Comparison of ENCODE assay signal across 9 mouse cellular contexts in the genomic region with DNA sequence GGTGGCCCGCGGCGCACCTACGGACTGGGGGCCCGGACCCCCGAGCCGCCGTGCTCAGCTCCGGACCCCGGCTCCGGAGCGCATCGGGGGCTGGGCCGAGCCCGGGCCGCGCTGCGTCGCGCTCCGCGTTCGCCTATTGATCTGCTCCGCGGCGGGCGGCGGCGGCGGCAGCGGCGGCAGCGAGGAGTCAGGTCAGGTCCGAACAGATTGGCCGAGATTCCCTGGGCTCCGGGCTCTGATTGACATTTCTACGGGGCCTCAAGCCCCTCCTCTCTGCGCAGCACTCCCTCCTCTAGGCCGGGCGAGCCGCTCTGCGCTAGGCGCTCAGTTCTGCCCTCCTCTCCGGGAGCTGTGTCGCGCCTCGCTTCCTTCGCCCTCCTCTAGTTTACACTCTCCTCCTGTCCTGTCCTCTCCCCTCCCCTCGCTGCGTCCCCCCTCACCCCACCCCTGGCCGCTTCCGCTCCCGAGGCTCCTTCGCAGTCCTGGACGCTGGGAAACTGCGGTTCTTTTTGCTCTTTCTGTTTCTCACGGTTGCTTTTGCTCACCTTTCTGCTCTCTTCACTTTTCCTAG. TPM values are rescaled to one million over a fixed set of nuclear protein-coding genes. Genes with fewer than 3 reads are reported as not detected.
DNase-seq lines count a peak whose midpoint lies in the region; ATAC-seq lines count a peak whose summit lies in the region.
"Had no signal": no experiment of that assay in that cellular context is flagged by ENCODE, and none has a peak within 500 bp of the region (broad histone marks: within the 10 kb centered on the region; RNA-seq: fewer than 3 reads in every experiment).

No protein-coding gene starts in this region.

- DNase-seq in right cerebral cortex, postnatal 25 days = peak; percentile 19
- no peak for DNase-seq in right cerebral cortex, adult 18-20 months
- DNase-seq in embryo, embryonic 11 days = peak; percentile 92
- DNase-seq in heart, embryonic 10.5 days (ENCODE audit: low spot score) = peak; percentile 89
- peak; percentile 75 for DNase-seq in lung, postnatal 10 days
- DNase-seq in spleen, adult 18-20 months = no peak

- H3K9ac ChIP-seq in kidney, embryonic 14.5 days (ENCODE audit: low read depth, low read length) = peak overlapping the region; percentile 70
- H3K9ac ChIP-seq in stomach, embryonic 15.5 days = peak overlapping the region; percentile 39; the same call in 1 of the 2 replicates

- H3K27me3 ChIP-seq in heart, embryonic 10.5 days (ENCODE audit: insufficient read depth, poor library complexity, severe bottlenecking) = peaks cover 83% of the 10 kb centered on the region
- peaks cover 87% of the 10 kb centered on the region for H3K27me3 ChIP-seq in kidney, embryonic 14.5 days (ENCODE audit: control insufficient read depth, insufficient read depth, low read length)
- H3K27me3 ChIP-seq in stomach, embryonic 15.5 days (replicated peaks) = peaks cover 95% of the 10 kb centered on the region

- peak overlapping the region; percentile 80 for H3K4me3 ChIP-seq in heart, embryonic 10.5 days
- peak overlapping the region; percentile 63 for H3K4me3 ChIP-seq in kidney, embryonic 14.5 days (ENCODE audit: low read length)
- H3K4me3 ChIP-seq in stomach, embryonic 15.5 days (replicated peaks) = peak overlapping the region; percentile 55

- ATAC-seq in kidney, embryonic 14.5 days (ENCODE audit: low FRiP score, low TSS enrichment) = peak; percentile 84
- peak; percentile 73 for ATAC-seq in stomach, embryonic 15.5 days (ENCODE audit: insufficient read depth, low FRiP score, low read depth)

- H3K4me1 ChIP-seq in heart, embryonic 10.5 days = peaks cover 69% of the 10 kb centered on the region
- H3K4me1 ChIP-seq in kidney, embryonic 14.5 days (ENCODE audit: control insufficient read depth, insufficient read depth, low read length) = peaks cover 31% of the 10 kb centered on the region
- H3K4me1 ChIP-seq in stomach, embryonic 15.5 days = peaks cover 51% of the 10 kb centered on the region

- H3K9me3 ChIP-seq in heart, embryonic 10.5 days = no peaks in the 10 kb centered on the region
- no peaks in the 10 kb centered on the region for H3K9me3 ChIP-seq in kidney, embryonic 14.5 days (ENCODE audit: control insufficient read depth, low read length)
- no peaks in the 10 kb centered on the region for H3K9me3 ChIP-seq in stomach, embryonic 15.5 days

- peak overlapping the region; percentile 91 for H3K27ac ChIP-seq in heart, embryonic 10.5 days
- peak overlapping the region; percentile 89 for H3K27ac ChIP-seq in kidney, embryonic 14.5 days (ENCODE audit: low read depth, low read length)
- peak overlapping the region; percentile 71 for H3K27ac ChIP-seq in stomach, embryonic 15.5 days

- H3K36me3 ChIP-seq in heart, embryonic 10.5 days = peaks cover 14% of the 10 kb centered on the region; the same call in 1 of the 2 replicates
- no peaks in the 10 kb centered on the region for H3K36me3 ChIP-seq in kidney, embryonic 14.5 days (ENCODE audit: control insufficient read depth, insufficient read depth, low read length)
- no peaks in the 10 kb centered on the region for H3K36me3 ChIP-seq in stomach, embryonic 15.5 days
- H3K36me3 ChIP-seq: G1E had no signal

- WGBS in heart, embryonic 10.5 days = under 1% methylated on average over 51 of the region's 57 CpGs
- 0% methylated on average over 52 of the region's 57 CpGs for WGBS in kidney, embryonic 14.5 days
- under 1% methylated on average over 56 of the region's 57 CpGs for WGBS in stomach, embryonic 15.5 days

- H3K4me2 ChIP-seq in kidney, embryonic 14.5 days (replicated peaks; ENCODE audit: low read depth, low read length) = peak overlapping the region; percentile 88
- peak overlapping the region; percentile 86 for H3K4me2 ChIP-seq in stomach, embryonic 15.5 days

RNA-seq across cellular contexts. Expression of a gene that starts 0.5 kb away (rescaled TPM):
- 13.5 and 13.6 TPM in 2 replicates for polyA plus RNA-seq in heart, embryonic 10.5 days (2016; fragmentation: Nextera tagmentation; extraction: Ambion mirVana)
- polyA plus RNA-seq in kidney, embryonic 14.5 days (2014; fragmentation: Nextera tagmentation; extraction: Ambion mirVana) = 11.8 and 13.7 TPM in 2 replicates
- polyA plus RNA-seq in stomach, embryonic 15.5 days (2015; fragmentation: Nextera tagmentation; extraction: Ambion mirVana) = 2.8 and 4.0 TPM in 2 replicates
- polyA plus RNA-seq: G1E had no signal

Comparison
In these comparisons a context has a peak if more than half of its experiments do, and no peak if none do; other contexts are left out.
1. DNase-seq: peak in right cerebral cortex, postnatal 25 days (single experiment), embryo, embryonic 11 days (single experiment), heart, embryonic 10.5 days (single experiment) and lung, postnatal 10 days (single experiment); none in right cerebral cortex, adult 18-20 months (single experiment) and spleen, adult 18-20 months (0 of 2).
2. Peak in every context shown above with its lines, with median percentiles within 50 percentile points of each other: H3K27ac ChIP-seq and H3K4me3 ChIP-seq.